Mouse (Mus musculus): ENCODE results near the gene Gbe1.

Gbe1 gene

DNA sequence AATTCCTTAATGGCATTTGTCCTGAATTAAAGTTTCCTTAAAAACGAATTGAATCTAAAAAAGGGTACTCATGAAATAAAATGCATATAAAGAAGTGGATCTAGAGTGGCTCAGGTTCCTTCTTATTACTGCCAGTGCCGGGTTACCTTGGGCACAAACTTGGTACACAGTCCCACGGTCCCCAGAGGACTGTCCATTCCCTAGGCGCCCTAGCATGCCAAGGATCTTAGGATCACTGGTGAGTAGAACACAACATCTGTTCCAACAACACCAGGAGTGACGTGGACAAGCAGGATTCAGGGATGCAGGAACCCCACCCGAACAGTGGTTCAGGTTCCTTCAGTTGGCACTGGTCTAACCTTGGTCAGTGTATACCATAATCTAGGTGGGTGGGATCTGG lies 44.6 kb downstream of the Gbe1 start:
- DNase-seq (ENCODE audit: low spot score), result no peak

- no peak for DNase-seq (ENCODE audit: low spot score)
These were observed 51.5 kb downstream of the Gbe1 start for GRCm38 (mm10) chr16:70365229-70365628.

DNA sequence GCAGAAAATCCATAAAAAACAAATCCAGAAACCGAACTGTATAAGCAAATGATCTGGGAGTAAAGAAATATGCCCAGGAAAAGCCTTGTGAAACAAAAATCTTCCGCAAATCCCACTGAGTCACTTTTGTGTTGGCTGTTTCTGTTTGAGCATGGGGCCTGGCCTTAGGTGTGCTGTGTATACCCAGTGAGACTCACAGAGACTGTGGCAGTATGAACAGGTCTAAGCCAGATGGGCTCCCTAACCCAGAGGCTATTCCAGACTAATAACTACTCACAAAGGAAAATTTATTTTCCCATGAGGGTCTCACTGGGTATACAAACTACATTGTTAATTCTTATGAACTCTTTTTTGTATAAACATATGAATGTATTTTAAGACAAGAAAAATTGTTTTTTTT lies 67.3 kb downstream of the Gbe1 start:
- DNase-seq (ENCODE audit: low spot score), result no peak

DNA sequence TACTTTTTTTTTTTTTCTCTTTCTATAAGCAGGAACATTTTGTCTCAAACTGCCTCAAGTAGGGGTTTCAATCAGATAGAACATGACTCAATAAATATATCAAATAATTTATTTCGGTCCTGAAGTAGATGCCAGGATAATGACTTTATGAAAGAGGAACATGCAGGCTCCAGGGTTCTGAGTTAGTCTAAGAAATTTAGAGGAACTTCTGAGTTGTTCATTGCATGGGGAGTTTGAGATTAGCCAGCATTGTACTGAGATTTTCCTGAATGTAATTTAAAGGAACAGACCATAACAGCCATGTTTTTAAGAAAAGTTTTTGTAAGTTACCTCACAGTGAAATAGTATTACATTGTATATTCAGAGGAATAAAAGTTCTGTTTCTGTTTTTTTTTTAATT lies 71.7 kb downstream of the Gbe1 start:
- DNase-seq (ENCODE audit: low spot score), result no peak

GRCm38 (mm10) chr16:70387385-70387784 lies 73.6 kb downstream of the Gbe1 start:
- DNase-seq (ENCODE audit: low spot score), result no peak

- DNase-seq (ENCODE audit: low spot score), result no peak
These were observed 81.5 kb downstream of the Gbe1 start for GRCm38 (mm10) chr16:70395276-70395675.

GRCm38 (mm10) chr16:70407780-70408179 lies 94.0 kb downstream of the Gbe1 start:
- no peak for DNase-seq (ENCODE audit: low spot score)

DNA sequence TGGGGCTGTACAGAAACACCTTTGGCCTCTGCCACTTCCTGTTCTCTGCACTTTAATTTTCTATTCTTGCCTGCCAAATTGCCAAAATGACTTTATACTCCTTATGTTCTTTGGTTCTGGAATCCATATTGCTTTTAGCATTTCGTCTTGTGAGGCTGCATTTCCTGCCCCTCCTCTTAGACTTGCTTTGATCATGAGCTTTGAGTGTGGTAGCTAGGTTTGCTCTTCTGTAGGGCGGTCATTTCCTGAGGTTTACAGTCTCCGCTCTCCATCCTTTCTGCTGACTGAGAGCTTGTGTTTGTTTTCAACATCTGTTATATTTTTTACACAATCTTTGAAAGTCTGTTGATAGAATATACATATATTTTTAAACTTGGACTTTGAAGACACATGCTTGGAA lies 107.3 kb downstream of the Gbe1 start:
- no peak for DNase-seq (ENCODE audit: low spot score)

DNA sequence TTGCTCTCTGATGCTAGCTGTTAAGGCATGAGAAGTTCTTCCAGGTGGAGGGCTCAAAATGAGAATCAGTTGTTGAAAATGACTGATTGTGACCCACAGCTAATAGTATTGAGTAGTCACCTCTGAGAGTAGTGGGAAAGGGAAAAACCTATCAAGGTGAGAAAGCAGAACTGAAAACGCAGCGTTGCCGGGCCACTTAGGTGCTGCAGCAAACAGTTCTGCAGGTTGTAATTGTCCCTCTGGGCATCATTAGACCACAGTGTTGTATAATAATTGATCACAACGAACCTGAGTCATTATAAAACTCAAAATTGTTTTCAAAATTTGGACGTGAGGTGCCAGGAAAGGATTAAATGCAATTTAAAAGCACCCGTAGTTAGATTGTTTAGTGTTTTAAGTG lies 135.8 kb downstream of the Gbe1 start:
- no peak for DNase-seq (ENCODE audit: low spot score)

DNA sequence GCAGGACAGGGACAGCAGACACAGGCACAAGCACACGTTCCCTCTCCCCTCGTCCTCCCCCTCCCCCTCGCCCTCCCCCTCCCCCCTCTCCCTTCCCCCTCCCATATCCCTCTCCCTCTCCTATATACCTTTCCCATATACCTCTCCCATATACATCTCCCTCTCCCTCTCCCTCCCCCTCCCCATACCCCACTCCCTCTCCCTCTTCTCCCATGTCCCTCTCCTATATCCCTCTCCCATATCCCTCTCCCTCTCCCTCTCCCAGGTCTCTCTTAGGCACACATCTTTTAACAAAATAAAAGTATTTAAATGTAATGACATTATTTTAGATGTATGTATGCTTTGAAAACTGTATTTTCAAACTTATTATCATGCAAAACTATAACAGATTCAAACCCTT lies 161.8 kb downstream of the Gbe1 start:
- DNase-seq (ENCODE audit: low spot score), result no peak

DNA sequence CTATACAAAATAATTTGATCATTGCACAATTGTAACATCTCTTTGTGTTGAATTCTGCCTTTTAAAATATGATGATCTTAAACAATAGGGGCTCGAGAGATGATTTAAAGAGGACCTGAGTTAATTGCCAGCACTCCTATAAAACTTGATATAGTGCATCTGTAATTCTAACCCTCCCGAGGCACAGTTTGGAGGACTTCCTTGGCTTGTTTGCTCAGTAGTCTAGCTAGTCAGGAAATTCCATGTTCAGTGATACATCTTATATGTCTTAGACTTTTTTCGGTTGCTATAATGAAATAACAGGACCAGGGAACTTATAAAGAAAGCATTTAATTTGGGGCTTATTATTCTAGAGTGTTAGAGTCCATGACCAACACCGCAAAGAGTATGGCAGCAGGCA lies 162.4 kb downstream of the Gbe1 start:
- DNase-seq (ENCODE audit: low spot score), result no peak

GRCm38 (mm10) chr16:70480494-70480893 lies 166.7 kb downstream of the Gbe1 start:
- DNase-seq (ENCODE audit: low spot score), result no peak

GRCm38 (mm10) chr16:70506457-70506856 lies 192.7 kb downstream of the Gbe1 start:
- no peak for DNase-seq (ENCODE audit: low spot score)

DNA sequence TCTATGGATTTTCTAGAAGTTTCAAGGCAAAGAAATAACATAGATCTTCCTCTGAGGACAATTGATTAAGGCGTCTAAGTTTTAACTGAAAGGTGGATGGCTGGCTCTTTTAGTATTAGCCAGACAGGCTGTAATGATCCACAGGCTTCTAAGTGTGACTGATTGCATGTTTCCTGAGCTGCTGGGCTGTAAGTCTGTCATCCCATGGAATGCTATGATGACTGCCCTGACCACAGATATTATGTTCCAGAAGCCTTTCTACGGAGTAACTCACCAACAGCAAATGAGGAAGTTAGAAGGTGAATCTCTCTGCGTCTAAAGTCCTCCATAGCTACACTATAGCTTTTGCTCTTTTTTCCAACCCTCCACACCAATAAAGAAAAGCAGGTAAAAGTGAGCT lies 197.2 kb downstream of the Gbe1 start:
- no peak for DNase-seq (ENCODE audit: low spot score)

DNA sequence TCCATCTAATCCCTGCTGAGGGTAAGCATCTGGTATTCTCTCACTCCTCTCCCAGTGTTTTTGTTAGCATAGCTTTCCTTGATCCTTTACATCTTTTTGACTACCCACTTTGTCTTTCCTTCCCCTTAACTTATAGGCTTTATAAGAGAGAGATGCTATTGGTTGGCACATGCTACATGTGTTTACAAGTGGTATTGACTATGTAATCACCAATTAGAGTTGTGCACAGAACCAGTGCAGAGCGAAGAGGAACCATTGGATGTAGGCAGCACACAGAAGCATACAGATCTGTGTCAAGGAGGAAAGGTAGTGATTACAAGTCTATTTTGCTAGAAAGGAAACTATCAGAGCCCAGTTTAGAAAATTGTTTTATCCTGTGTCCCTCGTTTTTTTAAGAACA lies 209.1 kb downstream of the Gbe1 start:
- no peak for DNase-seq (ENCODE audit: low spot score)

- DNase-seq (ENCODE audit: low spot score), result no peak
These were observed 209.8 kb downstream of the Gbe1 start for GRCm38 (mm10) chr16:70523566-70523965.

- no peak for DNase-seq (ENCODE audit: low spot score)
These were observed 210.5 kb downstream of the Gbe1 start for GRCm38 (mm10) chr16:70524273-70524672.

DNA sequence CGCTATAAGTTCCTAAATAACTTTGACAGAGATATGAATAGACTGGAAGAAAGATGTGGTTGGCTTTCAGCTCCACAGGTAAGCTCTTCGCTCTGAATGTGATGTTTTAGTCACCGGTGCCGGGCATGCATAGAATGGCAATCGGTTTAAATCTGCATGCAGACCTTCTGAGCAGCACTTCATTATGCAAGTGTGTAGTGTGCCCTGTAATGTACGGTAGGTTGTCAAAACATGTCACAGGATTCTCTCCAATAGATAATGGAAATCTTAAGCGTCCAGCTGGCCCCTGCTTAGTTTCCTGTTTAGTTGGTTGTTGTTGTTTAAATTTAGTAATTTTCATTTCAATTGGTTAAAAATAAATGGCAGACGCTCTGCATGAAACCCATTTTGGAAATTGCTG lies 213.5 kb downstream of the Gbe1 start:
- DNase-seq (ENCODE audit: low spot score), result no peak

GRCm38 (mm10) chr16:70535224-70535623 lies 221.5 kb downstream of the Gbe1 start:
- DNase-seq (ENCODE audit: low spot score), result no peak

GRCm38 (mm10) chr16:70550835-70551234 lies 237.1 kb downstream of the Gbe1 start:
- DNase-seq (ENCODE audit: low spot score), result no peak

- DNase-seq (ENCODE audit: low spot score), result no peak
These were observed 248.0 kb downstream of the Gbe1 start for GRCm38 (mm10) chr16:70561635-70562348.

DNA sequence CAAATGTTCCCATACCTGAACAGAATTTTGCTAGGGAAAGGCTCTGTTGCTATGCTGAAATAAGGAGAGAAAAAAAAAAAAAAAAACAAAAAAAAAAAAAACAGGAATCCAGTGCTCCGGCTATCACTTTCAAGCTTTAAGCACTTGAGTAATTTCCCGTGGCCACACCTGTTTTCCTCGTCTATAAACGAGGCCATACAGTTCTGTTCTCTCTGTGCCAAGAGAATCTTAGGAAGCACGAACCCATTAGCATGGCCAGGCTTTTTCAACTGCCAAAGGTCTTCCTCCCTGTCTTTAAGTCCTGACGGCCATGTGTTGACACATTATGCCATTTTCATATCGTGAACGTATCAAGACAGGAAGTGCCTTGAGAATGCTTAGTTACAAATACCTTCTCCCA lies 248.8 kb downstream of the Gbe1 start:
- no peak for DNase-seq (ENCODE audit: low spot score)

DNA sequence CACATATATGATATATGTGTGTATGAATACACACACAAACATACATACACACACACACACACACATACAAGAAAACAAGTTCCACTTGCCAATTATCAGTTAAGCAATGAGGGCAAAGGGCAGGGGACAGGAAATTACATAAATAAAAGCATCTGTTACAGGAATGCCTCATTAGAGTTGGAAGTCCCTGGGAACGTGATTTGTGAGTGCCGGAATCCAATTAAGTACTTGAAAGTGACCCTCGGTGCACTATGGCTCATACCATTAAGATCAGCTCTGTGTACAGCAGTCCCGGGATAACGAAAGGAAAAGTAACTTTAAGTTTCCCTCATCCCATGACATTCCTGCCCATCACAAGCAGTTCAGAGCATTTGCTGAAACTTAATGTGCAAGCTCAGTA lies 249.7 kb downstream of the Gbe1 start:
- DNase-seq (ENCODE audit: low spot score), result no peak

Measured in layer of hippocampus, adult 11-12 months (tissue).